ENCODE assay signal across 7 mouse cellular contexts in the genomic region with DNA sequence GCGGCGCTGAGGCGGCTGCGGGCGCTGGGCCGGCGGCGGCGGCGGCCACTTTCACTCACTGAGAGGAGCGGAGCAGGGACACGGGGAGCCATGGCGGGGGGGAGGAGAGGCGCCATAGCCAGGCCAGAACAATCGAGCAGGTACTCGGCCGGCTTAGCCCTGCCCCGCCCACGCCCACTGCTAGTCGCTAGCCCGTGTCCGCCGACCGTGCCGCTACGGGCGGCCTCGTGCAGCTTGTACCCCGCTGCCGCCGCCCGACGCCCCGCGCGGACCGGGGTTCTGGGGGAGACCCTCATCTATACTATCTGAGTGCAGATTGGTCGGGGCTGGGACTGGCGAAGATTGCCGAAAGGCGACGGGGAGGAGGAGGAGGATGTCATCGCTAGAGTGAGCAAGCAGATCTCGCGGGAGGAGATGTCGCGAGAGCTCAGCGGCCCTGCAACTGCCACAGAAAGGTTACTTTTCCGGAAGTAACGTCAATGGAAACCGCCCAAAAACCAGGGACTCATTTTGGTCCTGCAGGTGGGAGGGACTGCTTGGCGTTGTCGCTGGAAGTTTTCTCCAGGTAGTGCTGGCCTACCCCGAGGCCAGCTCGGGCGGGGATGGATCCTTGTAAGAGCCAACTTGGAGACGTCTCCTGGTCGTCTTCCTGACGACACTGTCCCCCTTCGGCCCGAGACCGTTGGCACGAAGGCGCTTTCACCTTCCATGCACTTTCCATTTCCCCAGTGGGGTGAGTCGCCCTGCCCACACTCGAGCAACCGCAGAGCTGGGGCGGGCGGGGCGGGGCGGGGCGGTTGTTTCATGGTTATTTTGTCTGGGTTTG. TPM values are rescaled to one million over a fixed set of nuclear protein-coding genes. Genes with fewer than 3 reads are reported as not detected.
A peak's percentile ranks its signal among the peaks of the same experiment; 100 is the strongest.
DNase-seq lines count a peak whose midpoint lies in the region; ATAC-seq and TF ChIP-seq lines count a peak whose summit lies in the region.

A gene (minus strand): TSS at position 117 of the 826 bp plus-strand sequence.

- no peaks in the 10 kb centered on the region for H3K9me3 ChIP-seq in embryonic facial prominence, embryonic 10.5 days
- H3K9me3 ChIP-seq in intestine, postnatal 0 days (ENCODE audit: control insufficient read depth), result no peaks in the 10 kb centered on the region
- no peaks in the 10 kb centered on the region for H3K9me3 ChIP-seq in midbrain, embryonic 12.5 days

- peak within 1 kb of the TSS; percentile 88 for H3K4me2 ChIP-seq in intestine, postnatal 0 days (replicated peaks; ENCODE audit: low read depth)
- H3K4me2 ChIP-seq in midbrain, embryonic 12.5 days (replicated peaks), result peak within 1 kb of the TSS; percentile 89

- WGBS in embryonic facial prominence, embryonic 10.5 days, result under 1% methylated on average over 72 of the region's 72 CpGs
- under 1% methylated on average over 62 of the region's 72 CpGs for WGBS in intestine, postnatal 0 days
- WGBS in midbrain, embryonic 12.5 days, result under 1% methylated on average over 68 of the region's 72 CpGs
- under 1% methylated on average over 69 of the region's 72 CpGs for WGBS in small intestine, adult 2 months

- peak within 1 kb of the TSS; percentile 95 for H3K4me3 ChIP-seq in embryonic facial prominence, embryonic 10.5 days
- peak within 1 kb of the TSS; percentile 96 for H3K4me3 ChIP-seq in intestine, postnatal 0 days (ENCODE audit: low read depth, low read length)
- peak within 1 kb of the TSS; percentile 94 for H3K4me3 ChIP-seq in midbrain, embryonic 12.5 days
- peak within 1 kb of the TSS; percentile 80 for H3K4me3 ChIP-seq in small intestine, adult 2 months (ENCODE audit: low read depth, low read length)

- peaks cover 18% of the 10 kb centered on the region for H3K36me3 ChIP-seq in embryonic facial prominence, embryonic 10.5 days (replicated peaks)
- no peaks in the 10 kb centered on the region for H3K36me3 ChIP-seq in intestine, postnatal 0 days (ENCODE audit: control insufficient read depth, insufficient read depth)
- no peaks in the 10 kb centered on the region for H3K36me3 ChIP-seq in midbrain, embryonic 12.5 days
- peaks cover 6% of the 10 kb centered on the region for H3K36me3 ChIP-seq in small intestine, adult 2 months (ENCODE audit: control insufficient read depth, insufficient read depth, low read length)

- peak within 1 kb of the TSS; percentile 100 for H3K9ac ChIP-seq in intestine, postnatal 0 days (ENCODE audit: low read depth, low read length)
- H3K9ac ChIP-seq in midbrain, embryonic 12.5 days (replicated peaks), result peak within 1 kb of the TSS; percentile 99

- H3K27ac ChIP-seq in embryonic facial prominence, embryonic 10.5 days (replicated peaks), result peak within 1 kb of the TSS; percentile 100
- peak within 1 kb of the TSS; percentile 99 for H3K27ac ChIP-seq in intestine, postnatal 0 days (ENCODE audit: low read depth, low read length)
- H3K27ac ChIP-seq in midbrain, embryonic 12.5 days (replicated peaks), result peak within 1 kb of the TSS; percentile 98
- peak within 1 kb of the TSS; percentile 98 for H3K27ac ChIP-seq in small intestine, adult 2 months (ENCODE audit: insufficient read depth, low read depth, low read length)

- peak; percentile 92 for ATAC-seq in intestine, postnatal 0 days
- ATAC-seq in midbrain, embryonic 12.5 days (ENCODE audit: low FRiP score, low read depth), result peak; percentile 94

- DNase-seq in adrenal gland, postnatal 10 days, result peak; percentile 98
- peak; percentile 98 for DNase-seq in embryonic facial prominence, embryonic 10.5 days (ENCODE audit: low spot score)
- DNase-seq in gonadal fat pad, adult 2 months (ENCODE audit: low read depth), result peak; percentile 97
- DNase-seq in left cerebral cortex, postnatal 4 days, result peak; percentile 99

- TF ChIP-seq POLR2A in small intestine, adult 2 months (IDR thresholded peaks at IDR 0.05; ENCODE audit: low read depth, low read length), result peak; percentile 89

- peaks cover 19% of the 10 kb centered on the region for H3K4me1 ChIP-seq in embryonic facial prominence, embryonic 10.5 days
- no peaks in the 10 kb centered on the region; the same call in 1 of the 2 replicates for H3K4me1 ChIP-seq in intestine, postnatal 0 days (replicated peaks; ENCODE audit: control insufficient read depth, insufficient read depth, low read length)
- peaks cover 25% of the 10 kb centered on the region for H3K4me1 ChIP-seq in midbrain, embryonic 12.5 days
- H3K4me1 ChIP-seq in small intestine, adult 2 months (ENCODE audit: control insufficient read depth, insufficient read depth, insufficient read length, low read length), result peaks cover 3% of the 10 kb centered on the region; the same call in 1 of the 2 replicates

- no peaks in the 10 kb centered on the region for H3K27me3 ChIP-seq in embryonic facial prominence, embryonic 10.5 days (replicated peaks; ENCODE audit: low read depth, poor library complexity, severe bottlenecking)
- no peaks in the 10 kb centered on the region for H3K27me3 ChIP-seq in intestine, postnatal 0 days (replicated peaks; ENCODE audit: control insufficient read depth, insufficient read depth, low read length)
- H3K27me3 ChIP-seq in midbrain, embryonic 12.5 days, result no peaks in the 10 kb centered on the region
- H3K27me3 ChIP-seq in small intestine, adult 2 months (ENCODE audit: control insufficient read depth, insufficient read depth, low read length), result no peaks in the 10 kb centered on the region

- TF ChIP-seq CTCF in intestine, postnatal 0 days (IDR thresholded peaks at IDR 0.05; ENCODE audit: low read depth), result no peak
- no peak; the same call in 1 of the 2 replicates for TF ChIP-seq CTCF in small intestine, adult 2 months (IDR thresholded peaks at IDR 0.05; ENCODE audit: extremely low read depth, insufficient read length, insufficient replicate concordance, low read depth, low read length)

- intact Hi-C loops in left cerebral cortex, postnatal 4 days (cut with DNase I), result no loop called here

RNA-seq across cellular contexts. Expression of the gene that starts here (rescaled TPM):
- 10 to 100 TPM; 16.1 to 21.0 TPM for total RNA-seq in adrenal gland, postnatal 10 days (2021)
- 3.5 and 4.3 TPM in 2 replicates for polyA plus RNA-seq in embryonic facial prominence, embryonic 10.5 days (2016; fragmentation: Nextera tagmentation; extraction: Ambion mirVana)
- polyA plus RNA-seq in gonadal fat pad, adult 2 months (2012; rRNA removed), result 7.6 and 7.7 TPM in 2 replicates
- polyA plus RNA-seq in intestine, postnatal 0 days (2015; fragmentation: Nextera tagmentation; extraction: Ambion mirVana), result 2.4 and 2.6 TPM in 2 replicates
- 10 to 100 TPM; 20.9 to 23.7 TPM for total RNA-seq in left cerebral cortex, postnatal 4 days (2021)
- polyA plus RNA-seq in midbrain, embryonic 12.5 days (2016; fragmentation: Nextera tagmentation; extraction: Ambion mirVana), result 4.5 and 5.1 TPM in 2 replicates
- 2.1 and 4.6 TPM in 2 replicates for polyA plus RNA-seq in small intestine, adult 2 months (2012; rRNA removed)

Comparison
In these comparisons a context has a peak if more than half of its experiments do, and no peak if none do; other contexts are left out.
1. Peak in every context shown above with its lines: DNase-seq, ATAC-seq, H3K4me3 ChIP-seq and H3K27ac ChIP-seq.